In genomic region chr11:119918521-119918920, GRCm38 (mm10) we compare ENCODE assay signal across 6 mouse cellular contexts.
"Had no signal": no experiment of that assay in that cellular context is flagged by ENCODE, and none has a peak within 500 bp of the region (broad histone marks: within the 10 kb centered on the region; RNA-seq: fewer than 3 reads in every experiment).

No protein-coding gene starts in this region.

- H3K4me3 ChIP-seq: liver, embryonic 13.5 days had no signal

- H3K27ac ChIP-seq: liver, embryonic 13.5 days had no signal

- H3K27me3 ChIP-seq: liver, embryonic 13.5 days had no signal

- DNase-seq: liver, embryonic 13.5 days; lung, adult 2 months; lung, postnatal 14 days; midbrain, embryonic 14.5 days; thymus, adult 18-20 months; thymus, postnatal 36 days had no signal
